Mouse (Mus musculus): Measurements from ENCODE around the gene Ocel1. TPM values are rescaled to one million over a fixed set of nuclear protein-coding genes. Genes with fewer than 3 reads are reported as not detected.

Ocel1 gene
- polyA plus RNA-seq, 1 experiment from 2014 or later = 3.0 TPM

GRCm38 (mm10) chr8:71375581-71376422 lies 4.7 kb downstream of the Ocel1 start:
- 0 out of 2 replicates have a peak overlapping the region, but pooled peaks have one; percentile 27 for H3K27ac ChIP-seq (ENCODE audit: low read depth, low read length)
- peak; percentile 71 for DNase-seq (ENCODE audit: low spot score)
- peaks cover 28% of the 10 kb centered on the region for H3K4me1 ChIP-seq (ENCODE audit: control insufficient read depth, insufficient read depth, low read length)

GRCm38 (mm10) chr8:71376423-71377030 lies 5.4 kb downstream of the Ocel1 start:
- Histone ChIP-seq H3K4me2 (ENCODE audit: low read length) (peak overlapping the region; percentile 76), H3K27ac (ENCODE audit: low read depth, low read length) (no peak overlapping the region), H3K9me3 (replicated peaks; ENCODE audit: control insufficient read depth, low read length) (no peaks in the 10 kb centered on the region), H3K36me3 (ENCODE audit: control insufficient read depth, insufficient read depth, low read length) (0 out of 2 replicates have a peak, but pooled peaks cover 8% of the 10 kb centered on the region), H3K4me1 (ENCODE audit: control insufficient read depth, insufficient read depth, low read length) (peaks cover 32% of the 10 kb centered on the region), H3K4me3 (ENCODE audit: low read depth, low read length) (peak overlapping the region; percentile 32), H3K27me3 (replicated peaks; ENCODE audit: control insufficient read depth, insufficient read depth, low read length) (peaks cover 10% of the 10 kb centered on the region; the same call in 1 of the 2 replicates), H3K9ac (ENCODE audit: low read length) (peak overlapping the region; percentile 60)
- no peak for DNase-seq (ENCODE audit: low spot score)
- 13% methylated on average over 8 of the region's 8 CpGs for WGBS
- ATAC-seq = no peak

More at GRCm38 (mm10) chr8:71375581-71376422, 4.7 kb downstream of the Ocel1 start:
- Histone ChIP-seq H3K36me3 (ENCODE audit: control insufficient read depth, insufficient read depth, low read length) (0 out of 2 replicates have a peak, but pooled peaks cover 8% of the 10 kb centered on the region), H3K27me3 (replicated peaks; ENCODE audit: control insufficient read depth, insufficient read depth, low read length) (peaks cover 6% of the 10 kb centered on the region; the same call in 1 of the 2 replicates), H3K4me2 (ENCODE audit: low read length) (peak overlapping the region; percentile 76), H3K9me3 (replicated peaks; ENCODE audit: control insufficient read depth, low read length) (no peaks in the 10 kb centered on the region), H3K4me3 (ENCODE audit: low read depth, low read length) (peak overlapping the region; percentile 32), H3K9ac (ENCODE audit: low read length) (peak overlapping the region; percentile 60)
- WGBS = 4% methylated on average over 72 of the region's 74 CpGs
- ATAC-seq = peak; percentile 13

GRCm38 (mm10) chr8:71379008-71379407 lies 7.9 kb downstream of the Ocel1 start:
- Histone ChIP-seq H3K9ac (ENCODE audit: low read length) (no peak overlapping the region), H3K4me1 (ENCODE audit: control insufficient read depth, insufficient read depth, low read length) (peaks cover 32% of the 10 kb centered on the region), H3K4me3 (ENCODE audit: low read depth, low read length) (no peak overlapping the region)

DNA sequence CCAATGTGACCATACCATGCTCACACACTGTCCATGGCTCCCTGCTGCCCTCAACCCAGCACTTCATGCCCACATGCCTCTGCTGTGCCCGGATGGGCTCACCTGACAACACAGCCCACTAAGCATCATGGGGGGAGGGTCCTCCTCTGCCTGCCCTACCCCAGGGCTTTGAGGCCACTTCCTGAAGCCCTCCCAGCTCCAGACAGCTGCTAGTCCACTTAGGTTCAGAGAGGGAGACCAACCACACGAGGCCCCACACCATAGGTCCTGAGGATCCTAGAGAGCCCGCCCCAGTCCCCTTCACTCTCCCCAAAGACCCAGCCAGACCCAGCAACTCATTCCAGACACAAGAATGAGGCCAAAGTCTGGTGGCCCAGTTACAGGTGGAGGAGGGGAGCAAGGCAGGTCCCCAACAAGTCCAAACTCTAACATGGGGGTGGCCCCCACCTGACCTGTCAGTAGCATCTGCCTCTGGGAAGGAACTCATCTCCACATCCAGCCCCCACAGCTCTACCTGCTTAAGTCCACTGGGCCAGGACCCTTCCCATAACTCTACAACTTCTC lies 8.5 kb downstream of the Ocel1 start:
- peak overlapping the region; percentile 97 for H3K4me2 ChIP-seq (ENCODE audit: low read length)
- no peak overlapping the region for H3K27ac ChIP-seq (ENCODE audit: low read depth, low read length)
- peaks cover 32% of the 10 kb centered on the region for H3K4me1 ChIP-seq (ENCODE audit: control insufficient read depth, insufficient read depth, low read length)
- 0 out of 2 replicates have a peak, but pooled peaks cover 8% of the 10 kb centered on the region for H3K36me3 ChIP-seq (ENCODE audit: control insufficient read depth, insufficient read depth, low read length)
- H3K4me3 ChIP-seq (ENCODE audit: low read depth, low read length) = peak overlapping the region; percentile 70
- 0 out of 2 replicates have a peak overlapping the region, but pooled peaks have one; percentile 77 for H3K9ac ChIP-seq (ENCODE audit: low read length)
- ATAC-seq (no peak), DNase-seq (ENCODE audit: low spot score) (no peak)
- H3K9me3 ChIP-seq (replicated peaks; ENCODE audit: control insufficient read depth, low read length) = no peaks in the 10 kb centered on the region
- peaks cover 10% of the 10 kb centered on the region; the same call in 1 of the 2 replicates for H3K27me3 ChIP-seq (replicated peaks; ENCODE audit: control insufficient read depth, insufficient read depth, low read length)
- 34% methylated on average over 3 of the region's 3 CpGs for WGBS

More at GRCm38 (mm10) chr8:71379008-71379407, 7.9 kb downstream of the Ocel1 start:
- Histone ChIP-seq H3K9me3 (replicated peaks; ENCODE audit: control insufficient read depth, low read length) (no peaks in the 10 kb centered on the region), H3K36me3 (ENCODE audit: control insufficient read depth, insufficient read depth, low read length) (0 out of 2 replicates have a peak, but pooled peaks cover 8% of the 10 kb centered on the region), H3K27me3 (replicated peaks; ENCODE audit: control insufficient read depth, insufficient read depth, low read length) (peaks cover 10% of the 10 kb centered on the region; the same call in 1 of the 2 replicates), H3K4me2 (ENCODE audit: low read length) (peak overlapping the region; percentile 97; the same call in 1 of the 2 replicates), H3K27ac (ENCODE audit: low read depth, low read length) (no peak overlapping the region)
- 44% methylated on average over 4 of the region's 4 CpGs for WGBS
- no peak for ATAC-seq
- DNase-seq (ENCODE audit: low spot score) = no peak

- 2% methylated on average over 72 of the region's 72 CpGs for WGBS
- peak overlapping the region; percentile 70 for H3K4me3 ChIP-seq (ENCODE audit: low read depth, low read length)
- peak overlapping the region; percentile 97 for H3K4me2 ChIP-seq (ENCODE audit: low read length)
- ATAC-seq = no peak
- H3K27me3 ChIP-seq (replicated peaks; ENCODE audit: control insufficient read depth, insufficient read depth, low read length) = peaks cover 10% of the 10 kb centered on the region; the same call in 1 of the 2 replicates
- no peak overlapping the region for H3K27ac ChIP-seq (ENCODE audit: low read depth, low read length)
- H3K9me3 ChIP-seq (replicated peaks; ENCODE audit: control insufficient read depth, low read length) = no peaks in the 10 kb centered on the region
- H3K9ac ChIP-seq (ENCODE audit: low read length) = peak overlapping the region; percentile 77
- peak; percentile 9 for DNase-seq (ENCODE audit: low spot score)
- peaks cover 32% of the 10 kb centered on the region for H3K4me1 ChIP-seq (ENCODE audit: control insufficient read depth, insufficient read depth, low read length)
- H3K36me3 ChIP-seq (ENCODE audit: control insufficient read depth, insufficient read depth, low read length) = 0 out of 2 replicates have a peak, but pooled peaks cover 5% of the 10 kb centered on the region
Observed at GRCm38 (mm10) chr8:71380178-71381171, 9.4 kb downstream of the Ocel1 start.

GRCm38 (mm10) chr8:71381421-71381970 lies 10.4 kb downstream of the Ocel1 start, which contains the start of gene Nr2f6:
Gene Nr2f6 (minus strand): TSS chr8:71381960.
- under 1% methylated on average over 51 of the region's 89 CpGs for WGBS
- H3K36me3 ChIP-seq (ENCODE audit: control insufficient read depth, insufficient read depth, low read length) = 0 out of 2 replicates have a peak, but pooled peaks cover 5% of the 10 kb centered on the region
- ATAC-seq (peak; percentile 16), DNase-seq (ENCODE audit: low spot score) (peak; percentile 66)
- H3K9me3 ChIP-seq (replicated peaks; ENCODE audit: control insufficient read depth, low read length) = no peaks in the 10 kb centered on the region
- H3K4me3 ChIP-seq (ENCODE audit: low read depth, low read length) = peak within 1 kb of the TSS; percentile 70
- peaks cover 22% of the 10 kb centered on the region for H3K4me1 ChIP-seq (ENCODE audit: control insufficient read depth, insufficient read depth, low read length)
- peak within 1 kb of the TSS; percentile 77 for H3K9ac ChIP-seq (ENCODE audit: low read length)
- H3K27me3 ChIP-seq (replicated peaks; ENCODE audit: control insufficient read depth, insufficient read depth, low read length) = peaks cover 10% of the 10 kb centered on the region; the same call in 1 of the 2 replicates
- peak within 1 kb of the TSS; percentile 97 for H3K4me2 ChIP-seq (ENCODE audit: low read length)
- H3K27ac ChIP-seq (ENCODE audit: low read depth, low read length) = peak within 1 kb of the TSS; percentile 66

- peak overlapping the region; percentile 70 for H3K4me3 ChIP-seq (ENCODE audit: low read depth, low read length)
- H3K27ac ChIP-seq (ENCODE audit: low read depth, low read length) = peak overlapping the region; percentile 66
- H3K36me3 ChIP-seq (ENCODE audit: control insufficient read depth, insufficient read depth, low read length) = 0 out of 2 replicates have a peak, but pooled peaks cover 5% of the 10 kb centered on the region
- peak overlapping the region; percentile 77 for H3K9ac ChIP-seq (ENCODE audit: low read length)
- peaks cover 17% of the 10 kb centered on the region for H3K4me1 ChIP-seq (ENCODE audit: control insufficient read depth, insufficient read depth, low read length)
- peaks cover 10% of the 10 kb centered on the region; the same call in 1 of the 2 replicates for H3K27me3 ChIP-seq (replicated peaks; ENCODE audit: control insufficient read depth, insufficient read depth, low read length)
- H3K9me3 ChIP-seq (replicated peaks; ENCODE audit: control insufficient read depth, low read length) = no peaks in the 10 kb centered on the region
- 3% methylated on average over 61 of the region's 80 CpGs for WGBS
- ATAC-seq = peak; percentile 82
- H3K4me2 ChIP-seq (ENCODE audit: low read length) = peak overlapping the region; percentile 97
- peak; percentile 74 for DNase-seq (ENCODE audit: low spot score)
Observed at GRCm38 (mm10) chr8:71381971-71382961, 11.2 kb downstream of the Ocel1 start.
